Mouse (Mus musculus) heart, postnatal 10 days (tissue): Measurements from ENCODE around the gene Rec114. TPM values are rescaled to one million over a fixed set of nuclear protein-coding genes. Genes with fewer than 3 reads are reported as not detected.

ENCODE experiments used
- DNase-seq, 2 experiments: peaks; one replicate each; pipeline ENCODE4 v3.0.0; 2021
- intact Hi-C: fragments of 180-260 bp; cut with DNase I; formaldehyde crosslinking; loops from one replicate; pipeline ENCODE4 v1.15.1; 2025
- total RNA-seq, 2 experiments: library from RNA; stranded (reverse); gene quantifications; 2 replicates each; pipeline ENCODE4 v1.2.3; 2021

Gene Rec114
- total RNA-seq, 2 experiments from 2014 or later, result 1.3 to 4.2 TPM

DNA sequence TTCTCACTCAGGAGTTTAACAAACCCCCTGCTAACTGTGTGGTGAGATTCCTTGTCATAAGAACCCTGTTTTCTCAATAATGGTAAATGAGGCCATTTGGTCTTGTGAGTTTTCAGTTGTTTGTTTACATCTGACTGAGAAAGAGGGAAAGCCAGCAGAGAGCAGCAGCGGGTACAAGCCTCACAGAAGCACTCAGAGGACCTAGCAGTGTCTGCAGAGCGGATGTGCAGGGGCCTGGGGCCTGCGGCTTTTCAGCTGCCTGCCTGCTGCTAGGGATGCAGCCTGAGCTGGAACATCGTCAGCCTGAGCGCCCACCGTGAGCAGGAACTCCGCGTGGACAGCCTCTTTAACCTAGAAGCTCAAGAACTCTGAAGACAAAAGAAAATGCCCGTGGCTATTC is 77.6 kb downstream of the Rec114 start:
- no peak for DNase-seq
- intact Hi-C loops, result no loop called here

DNA sequence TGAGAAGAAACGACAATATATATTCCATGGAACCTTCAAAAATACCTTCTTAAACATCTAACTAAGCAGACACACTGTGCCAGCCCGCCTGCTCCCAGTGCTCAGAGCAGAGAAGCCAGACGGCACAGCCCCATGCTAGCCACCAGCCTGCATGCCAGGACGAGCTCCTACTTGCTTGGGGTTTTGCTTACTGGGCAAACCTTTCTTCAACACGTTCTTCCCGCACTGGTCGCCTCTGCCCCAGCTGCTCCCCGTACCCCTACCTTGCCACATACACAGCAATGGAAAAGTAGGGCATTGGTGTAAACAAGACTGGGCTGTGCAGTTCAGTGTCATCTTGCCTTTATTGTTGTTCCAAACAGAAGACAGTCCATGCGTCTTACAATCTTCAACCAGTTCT is 78.3 kb downstream of the Rec114 start:
- no peak for DNase-seq
- intact Hi-C loops, result no loop called here

DNA sequence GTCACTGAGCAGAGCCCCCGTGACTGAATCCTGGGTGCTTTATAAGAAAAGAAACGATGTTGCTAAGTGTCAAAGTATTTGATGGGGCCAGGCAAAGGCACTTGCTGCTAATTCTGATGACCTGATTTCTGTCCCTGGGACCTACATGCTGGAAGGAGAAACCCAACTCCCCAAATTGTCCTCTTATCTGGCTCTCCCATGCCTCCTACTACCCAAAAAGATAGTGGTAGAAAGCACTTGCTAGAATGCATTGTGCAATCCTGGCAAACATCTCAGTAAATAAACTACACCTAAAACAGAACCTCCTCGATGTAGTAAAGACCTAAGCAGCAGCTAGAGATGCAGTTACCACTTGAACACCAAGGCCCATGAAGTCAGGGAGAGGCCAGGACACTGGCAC is 81.0 kb downstream of the Rec114 start:
- intact Hi-C loops, result loop anchor here (5.0 kb wide), 1 partner anchor 210 kb away; no protein-coding TSS in a partner anchor
- DNase-seq, result no peak

DNA sequence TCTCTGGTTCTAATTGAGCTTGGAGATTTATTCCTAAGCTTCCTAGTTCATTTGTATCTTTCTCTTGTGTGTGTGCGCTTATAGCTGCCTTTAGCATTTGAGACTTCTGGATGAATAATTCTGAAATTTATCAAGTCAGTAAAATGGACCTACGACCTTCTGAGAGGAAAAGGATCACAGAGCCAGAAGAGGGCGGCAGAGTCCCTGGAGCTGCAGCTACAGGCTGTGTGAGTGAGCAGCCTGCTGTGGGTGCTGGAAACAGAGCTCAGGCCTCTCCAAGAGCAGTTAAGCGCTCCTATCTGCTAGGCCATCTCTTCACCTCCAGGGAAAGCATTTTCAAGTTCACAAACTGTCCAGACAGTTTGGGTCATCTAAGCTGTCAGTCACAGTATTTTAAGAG is 81.8 kb downstream of the Rec114 start:
- no peak for DNase-seq
- intact Hi-C loops, result loop anchor here (5.0 kb wide), 1 partner anchor 210 kb away; no protein-coding TSS in a partner anchor

DNA sequence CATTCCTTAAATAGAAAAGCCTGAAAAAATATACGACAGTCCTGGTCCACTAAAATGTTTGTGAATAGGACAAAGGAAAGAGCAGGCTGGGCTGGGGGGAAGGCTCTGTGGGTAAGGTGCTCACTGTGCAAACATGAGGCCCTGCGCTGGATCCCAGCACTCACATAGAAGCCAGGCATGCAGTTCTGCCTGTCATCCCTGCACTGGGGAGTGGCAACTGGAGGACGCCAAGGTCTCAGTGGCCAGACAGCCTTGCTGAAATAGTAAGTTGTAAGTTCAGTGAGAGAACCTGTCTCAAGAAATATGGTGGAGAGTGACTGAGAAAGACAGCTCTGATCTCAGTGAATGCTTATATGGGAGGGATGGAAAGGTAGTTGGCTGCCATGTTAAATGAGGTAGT is 83.1 kb downstream of the Rec114 start:
- intact Hi-C loops, result loop anchor here (5.0 kb wide), 1 partner anchor 212 kb away; no protein-coding TSS in a partner anchor

DNA sequence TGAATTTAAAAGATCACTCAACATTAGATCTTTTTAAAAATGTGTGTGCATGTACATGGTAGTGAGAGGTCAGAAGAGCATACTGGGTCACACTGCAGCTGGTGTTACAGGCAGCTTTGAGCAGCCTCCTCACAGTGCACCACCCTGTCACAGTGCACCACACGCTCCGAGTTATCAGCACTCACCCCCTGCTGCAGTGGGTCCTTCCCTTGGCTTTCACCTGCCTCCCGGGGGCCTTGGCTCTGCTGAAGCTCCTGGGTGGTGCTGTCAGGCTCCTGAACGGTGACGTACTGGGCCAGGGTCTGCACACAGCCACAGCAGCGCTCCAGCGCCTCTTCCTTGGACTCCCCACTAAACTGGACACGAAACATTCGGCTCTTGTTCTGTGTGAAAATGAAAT is 83.8 kb downstream of the Rec114 start:
- intact Hi-C loops, result loop anchor here (5.0 kb wide), 1 partner anchor 212 kb away; no protein-coding TSS in a partner anchor
- DNase-seq, result no peak

More for the DNA sequence above, 83.1 kb downstream of the Rec114 start:
- DNase-seq, result no peak

DNA sequence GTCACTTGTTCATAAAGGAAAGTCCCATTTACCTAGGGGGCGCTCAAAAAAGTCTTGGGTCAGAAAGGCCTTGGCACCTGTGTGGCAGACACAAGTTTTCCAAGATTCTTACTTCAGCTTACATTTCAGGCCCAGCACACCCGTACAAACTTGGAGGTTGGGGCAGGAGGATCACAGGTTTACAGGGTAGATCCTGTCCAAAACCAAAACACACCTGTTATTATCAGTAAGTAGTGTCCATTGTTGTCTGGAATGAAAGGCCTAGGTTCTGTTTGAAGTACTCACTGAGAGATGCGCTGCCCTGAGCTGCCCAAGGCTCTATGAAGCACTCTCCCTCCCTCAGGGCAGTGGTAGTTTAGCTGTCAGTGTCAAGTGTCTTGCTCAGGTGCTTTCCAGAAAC is 84.4 kb downstream of the Rec114 start:
- DNase-seq, result no peak
- intact Hi-C loops, result no loop called here

DNA sequence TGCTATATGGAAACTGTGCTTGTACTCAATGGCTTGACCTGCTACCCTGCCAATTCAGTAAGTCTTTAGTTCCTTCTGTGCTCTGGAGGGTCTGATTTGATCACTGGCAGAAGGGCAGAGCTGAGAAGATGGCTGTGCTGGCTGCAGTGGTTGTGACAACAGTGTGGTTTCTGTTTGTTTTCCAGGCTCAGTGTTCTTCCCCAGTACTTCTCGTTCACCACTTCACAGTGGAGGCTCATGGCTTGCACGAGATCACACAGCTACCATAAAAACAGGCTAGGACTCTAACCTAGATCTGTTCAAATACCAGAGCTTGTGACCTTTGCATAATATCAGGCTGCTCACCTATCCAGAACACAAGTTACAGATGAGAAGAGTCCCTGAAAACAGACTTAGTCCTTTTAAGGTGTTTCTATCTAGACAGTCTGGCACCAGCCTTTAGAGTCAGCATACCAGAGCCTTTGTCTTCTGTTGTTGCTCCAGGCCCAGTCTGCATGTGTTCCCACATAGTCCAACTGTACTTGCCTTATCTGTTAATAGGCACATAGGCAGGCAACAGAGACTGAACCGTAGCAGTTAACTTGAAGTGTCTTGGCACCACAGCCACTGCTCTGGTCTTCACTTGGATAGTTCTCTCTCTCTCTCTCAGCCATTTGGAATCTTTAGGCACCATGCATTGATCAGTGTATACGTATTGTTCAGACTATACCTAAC is 85.0 kb downstream of the Rec114 start:
- DNase-seq, result no peak

DNA sequence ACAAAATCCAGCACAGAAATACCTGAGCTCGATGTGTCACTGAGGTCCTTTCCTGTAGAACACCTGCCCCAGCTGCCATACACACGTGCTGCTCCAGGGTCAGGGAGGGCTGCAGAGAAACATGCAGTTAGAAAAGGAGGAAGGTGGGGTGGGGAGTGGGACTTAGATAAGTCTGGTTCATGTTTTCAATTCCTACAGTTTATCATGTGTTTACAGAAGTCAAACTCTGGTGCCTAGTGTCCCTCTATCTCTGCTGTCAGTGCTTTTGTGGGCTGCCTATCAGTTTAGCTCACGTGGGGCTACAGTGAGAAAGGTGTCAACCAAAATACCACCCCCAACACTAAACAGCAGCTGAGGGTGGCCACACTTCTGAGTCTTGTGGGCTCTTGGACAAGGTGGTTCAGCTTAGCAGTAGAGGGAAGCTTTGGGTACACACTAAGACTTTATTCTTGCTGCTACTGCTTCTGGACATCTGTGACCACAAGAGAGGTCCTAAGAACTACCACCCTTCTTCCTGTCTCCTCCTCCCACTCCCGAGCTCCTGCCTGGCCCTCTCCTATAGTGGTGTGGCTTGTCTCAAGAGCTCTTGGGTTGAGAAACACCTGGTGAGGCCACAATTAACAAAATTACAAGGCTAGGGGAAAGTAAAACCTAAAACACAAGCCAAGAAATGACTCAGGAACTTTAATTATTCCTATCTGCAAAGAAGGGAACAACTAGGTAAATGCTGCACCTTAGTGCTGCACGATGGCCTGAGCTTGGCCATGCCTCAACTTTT is 85.8 kb downstream of the Rec114 start:
- intact Hi-C loops, result no loop called here

More for the DNA sequence above, 85.0 kb downstream of the Rec114 start:
- intact Hi-C loops, result no loop called here

DNA sequence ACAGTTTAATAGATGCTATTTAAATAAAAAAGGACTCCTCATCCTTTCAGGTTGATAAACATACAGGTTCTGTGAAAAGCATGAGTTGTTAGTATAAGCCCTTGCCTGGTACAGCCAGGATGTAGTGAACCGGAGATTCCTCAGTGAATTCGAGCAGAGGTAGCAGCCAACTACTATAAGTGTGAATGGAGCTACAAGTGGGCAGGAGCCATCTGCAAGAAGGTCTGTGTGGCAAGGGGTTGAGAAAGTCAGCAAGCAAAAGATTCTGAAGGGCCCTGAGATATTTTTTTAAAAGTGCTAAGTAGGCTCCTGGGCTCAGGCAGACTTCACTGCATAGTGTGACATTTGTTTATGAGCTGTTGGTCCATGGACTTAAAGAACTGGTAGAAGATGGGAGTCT is 86.9 kb downstream of the Rec114 start:
- intact Hi-C loops, result no loop called here
- no peak for DNase-seq

More for the DNA sequence above, 85.8 kb downstream of the Rec114 start:
- no peak for DNase-seq

DNA sequence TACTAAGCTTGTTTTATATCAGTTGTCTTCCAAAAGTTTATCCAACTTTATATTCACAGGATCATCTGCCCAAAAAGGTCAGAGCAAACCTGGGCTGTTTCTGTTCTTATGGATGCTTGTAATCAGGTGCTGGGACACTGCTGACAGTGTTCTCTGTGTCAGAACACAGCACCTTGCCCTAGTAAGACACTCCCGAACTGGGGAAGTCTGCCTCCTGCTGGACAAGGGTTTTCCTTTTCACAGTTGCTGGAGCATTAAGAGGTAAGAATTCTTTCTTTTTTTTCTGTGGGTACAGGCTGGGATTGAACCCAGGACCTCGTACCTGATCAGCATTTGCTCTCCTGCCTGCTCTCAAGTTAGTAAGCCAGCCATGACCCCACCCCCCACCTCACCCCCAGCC is 87.4 kb downstream of the Rec114 start:
- peak in 1 of 2 experiments; percentile 34 for DNase-seq
- intact Hi-C loops, result no loop called here

DNA sequence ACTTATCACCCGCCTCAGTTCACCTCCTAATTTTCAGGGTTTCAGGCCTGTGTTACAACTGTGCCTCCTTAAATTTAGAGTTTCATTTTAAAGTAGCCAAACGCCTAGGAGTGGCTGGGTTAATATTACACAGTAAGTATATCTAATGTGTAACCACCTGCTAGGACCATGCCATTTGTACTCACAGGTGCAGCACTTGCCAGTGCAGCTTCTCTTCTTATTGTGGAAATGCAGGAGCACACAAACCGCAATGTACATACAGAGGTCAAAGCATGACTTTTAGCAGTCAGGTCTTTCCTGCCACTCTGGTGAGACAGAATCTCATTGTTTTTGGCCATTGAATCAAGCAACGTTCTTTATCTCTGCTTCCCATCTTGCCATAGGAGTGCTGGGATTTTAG is 89.3 kb downstream of the Rec114 start:
- intact Hi-C loops, result no loop called here
- DNase-seq, result no peak

DNA sequence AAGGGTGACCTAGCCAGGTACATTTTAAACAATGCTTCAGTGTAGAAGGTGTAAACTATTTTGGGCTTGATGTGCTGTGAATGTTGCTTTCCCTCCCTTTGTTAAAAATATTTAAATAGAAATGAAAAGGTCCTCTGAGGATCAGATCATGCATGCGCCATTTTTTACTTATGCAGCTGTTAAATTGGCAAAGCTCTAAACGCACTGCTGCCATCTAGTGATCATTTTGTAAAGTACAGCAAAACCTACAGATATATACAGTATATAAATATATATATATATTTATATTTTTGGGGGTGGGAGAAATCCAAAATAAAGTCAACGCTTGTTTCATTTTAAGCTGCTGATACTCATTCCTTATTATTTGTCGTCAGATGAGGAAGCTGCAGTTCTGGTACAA is 91.8 kb downstream of the Rec114 start:
- peak; percentile 49 to 60 for DNase-seq
- intact Hi-C loops, result loop anchor here (1.0 kb wide), 2 partner anchors 74 to 112 kb away; no protein-coding TSS in a partner anchor

DNA sequence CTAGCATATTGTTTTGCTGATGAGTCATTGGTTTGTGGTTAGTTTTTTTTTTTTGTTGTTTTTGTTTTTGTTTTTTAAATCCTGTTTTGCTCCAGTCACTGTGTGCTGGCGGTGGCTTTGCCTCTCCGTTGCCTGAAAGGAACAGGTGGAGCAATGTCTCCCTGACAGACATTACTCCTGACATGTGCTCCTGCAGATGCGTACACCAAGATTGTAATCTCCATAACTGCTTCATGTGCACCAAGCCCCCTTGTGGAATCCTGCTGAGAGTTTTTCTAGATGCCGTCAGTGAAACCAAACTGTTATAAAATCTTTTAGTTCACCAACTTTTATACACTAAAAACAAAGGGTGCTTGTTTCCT is 94.5 kb downstream of the Rec114 start:
- DNase-seq, result no peak
- intact Hi-C loops, result no loop called here

DNA sequence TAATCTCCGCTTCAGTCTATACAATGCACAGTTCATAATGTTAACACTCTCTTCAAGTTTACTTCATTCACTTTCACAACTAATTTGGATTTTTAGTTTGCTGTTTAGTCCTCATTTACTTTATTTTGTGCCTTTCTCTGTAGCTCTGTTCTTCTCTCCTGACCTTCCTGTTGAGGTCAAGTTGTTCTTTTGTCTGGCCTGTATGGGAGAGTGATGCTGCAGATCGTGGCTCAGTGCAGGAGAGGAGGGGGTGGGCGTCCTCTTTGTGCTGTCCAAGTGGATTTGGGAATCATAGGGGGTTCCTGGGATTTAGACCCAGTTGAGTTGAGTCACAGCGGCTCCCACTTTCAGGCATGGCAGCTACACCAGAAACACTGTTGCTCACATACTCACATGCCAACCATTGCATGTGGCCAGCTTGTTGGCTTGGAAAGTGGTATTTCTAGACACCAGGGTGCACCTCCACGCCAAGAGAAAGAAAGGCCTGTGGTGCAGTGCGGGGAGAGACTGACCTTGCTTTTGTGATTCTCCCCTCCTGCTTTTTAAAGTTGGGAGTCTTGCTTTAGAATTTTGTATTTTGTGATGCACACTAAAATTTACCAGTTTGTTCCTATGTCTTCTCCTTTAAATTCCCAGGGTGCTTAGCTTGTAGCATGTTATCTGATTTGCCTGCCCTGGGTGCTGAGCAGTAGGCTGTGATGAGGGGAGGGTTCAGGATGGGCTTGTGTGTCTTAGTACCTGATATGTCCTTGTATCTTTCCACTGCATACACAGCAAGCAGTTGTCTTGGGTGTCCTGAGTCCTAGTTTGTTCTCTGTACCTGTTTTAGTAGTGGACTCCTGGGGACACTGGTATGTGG is 95.1 kb downstream of the Rec114 start:
- intact Hi-C loops, result no loop called here
- DNase-seq, result no peak

DNA sequence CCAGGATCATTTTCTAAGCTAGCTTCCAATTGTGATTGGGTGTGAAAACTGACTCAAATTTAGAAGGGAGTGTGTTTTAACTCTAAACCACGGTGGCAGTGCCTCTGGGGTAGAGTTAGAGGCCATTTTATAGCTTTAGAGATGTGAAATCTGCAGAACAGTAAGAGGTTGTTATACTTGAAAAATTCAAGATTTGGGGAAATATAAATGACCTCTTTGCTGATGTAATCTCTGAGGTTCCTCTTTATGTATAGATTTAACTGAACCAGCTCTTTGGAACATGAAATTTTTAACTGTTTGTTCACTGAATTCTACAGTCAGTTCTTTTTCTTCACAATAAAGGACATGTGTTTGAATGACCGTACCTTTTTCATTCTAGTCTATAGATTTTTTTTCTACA is 113.3 kb downstream of the Rec114 start:
- intact Hi-C loops, result no loop called here
- no peak for DNase-seq

DNA sequence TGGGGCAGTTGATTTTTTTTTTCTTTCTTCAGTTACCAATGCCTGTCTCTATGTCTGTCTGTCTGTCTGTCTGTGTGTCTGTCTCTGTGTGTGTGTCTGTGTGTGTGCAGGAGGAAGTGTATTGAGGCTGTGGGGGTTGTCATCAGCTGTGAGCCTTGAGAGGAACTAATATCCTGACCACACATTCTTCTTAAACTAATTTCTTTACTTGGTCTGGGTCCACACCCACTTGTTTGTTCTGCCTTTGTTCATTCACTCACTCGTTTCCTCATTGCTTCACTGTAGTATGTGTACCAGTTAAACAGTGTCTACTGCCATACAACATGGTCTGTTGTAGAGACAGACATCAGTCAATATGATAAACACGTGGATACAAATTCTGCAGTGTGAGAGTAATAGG is 116.6 kb downstream of the Rec114 start:
- no peak for DNase-seq
- intact Hi-C loops, result no loop called here

DNA sequence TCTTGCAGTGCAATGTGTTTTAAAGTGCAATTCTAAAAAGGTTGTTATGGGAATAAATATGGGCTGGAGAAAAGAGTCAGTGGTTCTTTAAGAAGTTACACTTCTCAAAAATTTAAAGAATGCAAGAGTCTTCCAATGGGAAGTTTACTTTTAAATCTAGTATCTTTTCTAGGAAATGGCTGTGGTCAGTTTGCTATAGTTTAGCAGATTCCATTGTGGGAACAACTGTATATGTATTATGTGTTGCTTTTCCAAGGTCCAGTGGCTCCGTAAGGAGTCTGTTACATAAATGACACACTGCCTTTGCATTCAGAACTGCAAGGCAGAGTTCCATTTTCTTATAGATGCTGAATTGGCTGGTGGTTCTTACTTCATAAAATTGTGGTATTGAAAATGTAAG is 120.8 kb downstream of the Rec114 start:
- intact Hi-C loops, result no loop called here
- no peak for DNase-seq

DNA sequence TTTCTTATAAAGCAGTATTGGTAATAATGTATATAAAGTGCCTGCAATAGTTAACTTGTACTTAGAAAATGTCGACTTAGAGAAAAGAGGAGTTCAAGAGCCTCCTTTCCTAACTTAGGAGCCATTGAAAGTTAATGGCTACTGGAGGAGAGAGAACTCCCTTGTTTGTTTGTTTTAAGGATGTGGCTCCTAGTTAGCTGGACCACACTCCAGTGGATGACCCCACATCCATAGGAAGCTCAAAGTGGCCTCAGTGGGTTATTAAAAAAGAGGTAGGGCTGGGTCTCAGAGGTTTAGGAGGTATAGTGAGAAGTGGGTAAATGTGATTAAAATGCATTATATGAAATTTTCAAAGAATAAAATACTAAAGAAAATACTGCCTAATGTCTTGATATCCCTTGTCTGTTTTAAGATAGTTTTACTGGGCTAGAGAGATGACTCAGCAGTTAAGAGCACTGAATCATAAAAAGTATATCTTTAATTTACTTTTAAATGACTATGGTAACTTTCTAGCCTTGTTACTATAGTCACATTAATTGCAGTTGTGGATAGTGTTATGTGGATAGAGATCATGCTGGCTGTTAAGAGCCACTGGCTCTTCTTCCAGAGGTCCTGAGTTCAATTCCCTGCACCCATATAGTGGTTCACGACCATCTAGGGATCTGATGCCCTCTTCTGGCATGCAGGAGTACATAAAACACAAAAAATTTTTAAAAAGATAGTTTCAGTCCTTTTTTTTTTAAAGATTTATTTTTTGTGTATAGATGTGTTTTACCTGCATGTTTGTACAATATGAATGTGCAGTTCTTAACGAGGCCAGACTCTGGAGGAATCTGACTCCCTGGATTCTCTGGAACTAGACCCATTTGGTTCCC is 128.5 kb downstream of the Rec114 start:
- DNase-seq, result no peak
- intact Hi-C loops, result loop anchor here (5.0 kb wide), 1 partner anchor 33 kb away; the partner anchor contains the start of gene Nptn

DNA sequence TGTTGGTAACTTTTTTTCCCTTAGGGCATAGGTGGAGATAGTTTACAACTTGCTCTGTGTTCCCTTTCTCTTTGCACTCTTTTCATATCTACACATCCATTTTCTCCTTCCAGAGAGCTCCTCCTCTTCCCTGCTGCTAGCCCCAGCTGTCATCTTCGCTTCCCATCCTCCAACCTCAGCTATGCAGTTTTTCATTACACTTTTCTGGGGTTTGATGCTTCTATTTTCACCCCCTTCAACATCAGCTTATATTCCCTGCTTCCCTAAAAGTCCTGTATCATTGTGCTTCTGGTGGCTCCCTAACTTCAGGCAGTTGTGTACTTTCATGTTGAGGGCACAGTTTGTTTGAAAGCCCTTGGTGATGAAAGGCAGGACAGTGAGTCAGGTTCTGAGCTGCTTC is 130.0 kb downstream of the Rec114 start:
- no peak for DNase-seq
- intact Hi-C loops, result no loop called here
